Mouse (Mus musculus): ENCODE results near the gene Grk6. TPM values are rescaled to one million over a fixed set of nuclear protein-coding genes. Genes with fewer than 3 reads are reported as not detected.

The Grk6 gene
- polyA plus RNA-seq, 1 experiment, result 52.7 TPM

DNA sequence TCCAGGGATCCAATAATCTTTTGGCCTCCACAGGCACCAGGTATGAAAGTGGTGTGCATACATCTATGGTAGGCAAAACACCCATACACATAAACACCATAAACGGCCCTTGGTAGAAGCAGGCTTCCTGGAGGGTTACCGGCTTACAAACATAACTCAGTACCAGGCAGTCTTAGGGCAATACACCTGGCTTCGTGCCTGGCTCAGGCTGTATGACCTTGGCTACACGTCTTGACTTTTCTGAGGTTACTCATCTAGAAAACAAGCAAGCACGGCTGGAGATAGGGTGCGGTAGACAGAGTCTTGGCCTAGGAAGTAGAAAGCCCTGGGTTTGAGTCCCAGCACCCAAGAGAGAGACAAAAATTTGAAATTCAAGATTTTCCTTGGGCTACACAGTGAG is 51.8 kb downstream of the Grk6 start:
- Histone ChIP-seq H3K4me1 (ENCODE audit: control insufficient read depth, insufficient read depth, low read length) (peaks cover 19% of the 10 kb centered on the region; the same call in 1 of the 2 replicates), H3K4me3 (replicated peaks; ENCODE audit: insufficient read depth, low read depth, low read length) (no peak overlapping the region), H3K27ac (ENCODE audit: insufficient read depth, low read length) (no peak overlapping the region), H3K27me3 (ENCODE audit: control insufficient read depth, insufficient read depth, low read length) (no peaks in the 10 kb centered on the region)
- 81% methylated on average over 6 of the region's 6 CpGs for WGBS
- DNase-seq, result no peak
- TF ChIP-seq CTCF (IDR thresholded peaks at IDR 0.05; ENCODE audit: borderline replicate concordance, insufficient read depth, low read depth, low read length) (no peak), POLR2A (IDR thresholded peaks at IDR 0.05; ENCODE audit: borderline replicate concordance, insufficient read depth, low read length) (no peak)

DNA sequence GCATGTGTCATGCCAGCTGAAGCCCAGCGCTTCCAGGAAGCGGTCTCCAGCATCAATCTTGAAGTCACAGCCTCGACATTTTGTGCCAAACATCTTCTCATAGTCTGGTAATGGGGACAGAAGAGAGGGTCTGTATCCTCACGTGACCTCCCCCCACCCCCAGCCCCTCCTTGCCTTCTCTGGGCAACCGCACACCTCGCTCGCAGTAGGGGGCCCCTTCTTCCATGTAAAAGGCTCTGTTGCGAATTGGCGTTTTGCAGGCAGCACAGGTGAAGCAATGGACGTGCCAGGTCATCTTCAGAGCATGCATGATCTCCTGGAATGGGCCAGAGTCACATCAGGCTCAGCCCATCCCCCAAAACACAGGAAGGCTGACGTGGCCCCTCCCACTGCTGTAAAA is 54.0 kb downstream of the Grk6 start:
- Histone ChIP-seq H3K4me1 (ENCODE audit: control insufficient read depth, insufficient read depth, low read length) (peaks cover 19% of the 10 kb centered on the region; the same call in 1 of the 2 replicates), H3K27me3 (ENCODE audit: control insufficient read depth, insufficient read depth, low read length) (no peaks in the 10 kb centered on the region), H3K4me3 (replicated peaks; ENCODE audit: insufficient read depth, low read depth, low read length) (no peak overlapping the region), H3K27ac (ENCODE audit: insufficient read depth, low read length) (no peak overlapping the region)
- WGBS, result 73% methylated on average over 11 of the region's 11 CpGs
- no peak for DNase-seq
- TF ChIP-seq POLR2A (IDR thresholded peaks at IDR 0.05; ENCODE audit: borderline replicate concordance, insufficient read depth, low read length), result no peak
- no peak for TF ChIP-seq CTCF (IDR thresholded peaks at IDR 0.05; ENCODE audit: borderline replicate concordance, insufficient read depth, low read depth, low read length)

DNA sequence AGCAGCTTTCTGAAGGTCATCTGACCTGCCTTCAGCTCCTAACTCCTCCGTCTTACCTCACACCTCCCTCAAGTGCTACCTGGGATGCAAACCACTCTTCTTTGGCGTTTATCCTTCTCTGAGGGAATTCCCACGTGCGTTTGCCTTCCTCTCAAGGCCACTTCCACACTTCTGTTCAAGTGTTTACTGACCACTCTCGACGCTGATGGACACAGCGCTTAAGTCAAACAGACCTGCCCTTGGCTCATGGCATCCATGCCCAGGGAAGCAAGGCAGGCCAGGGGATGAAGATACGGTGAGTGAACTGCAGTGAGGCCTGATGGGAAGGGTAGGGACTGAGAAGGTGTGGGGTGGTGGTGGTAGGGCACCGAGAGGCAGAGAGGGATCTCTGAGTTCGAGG is 55.7 kb downstream of the Grk6 start:
- no peak overlapping the region for H3K4me3 ChIP-seq (replicated peaks; ENCODE audit: insufficient read depth, low read depth, low read length)
- H3K4me1 ChIP-seq (ENCODE audit: control insufficient read depth, insufficient read depth, low read length), result peaks cover 12% of the 10 kb centered on the region; the same call in 1 of the 2 replicates
- H3K27ac ChIP-seq (ENCODE audit: insufficient read depth, low read length), result no peak overlapping the region
- no peak for DNase-seq
- H3K27me3 ChIP-seq (ENCODE audit: control insufficient read depth, insufficient read depth, low read length), result no peaks in the 10 kb centered on the region
- TF ChIP-seq CTCF (IDR thresholded peaks at IDR 0.05; ENCODE audit: borderline replicate concordance, insufficient read depth, low read depth, low read length) (no peak), POLR2A (IDR thresholded peaks at IDR 0.05; ENCODE audit: borderline replicate concordance, insufficient read depth, low read length) (no peak)
- 93% methylated on average over 10 of the region's 10 CpGs for WGBS

DNA sequence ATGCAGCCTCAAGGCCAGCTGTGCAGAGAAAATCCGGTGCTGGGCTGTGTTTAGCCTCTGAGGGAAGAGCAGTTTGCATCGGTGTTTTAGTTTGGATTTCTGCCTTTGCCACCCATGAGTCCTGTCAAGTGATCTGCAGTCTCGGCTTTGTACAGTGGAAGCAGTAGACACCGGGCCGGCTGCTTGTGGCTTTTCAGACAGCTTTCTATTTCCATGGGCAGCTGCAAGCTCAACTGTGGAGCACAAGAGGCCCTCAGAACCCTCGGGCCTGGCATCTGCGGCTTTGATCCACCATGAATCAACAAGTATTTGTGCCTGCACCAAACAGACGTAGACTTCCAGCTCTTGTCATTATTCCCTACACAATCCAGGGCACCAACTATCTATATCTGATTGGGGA is 57.5 kb downstream of the Grk6 start:
- Histone ChIP-seq H3K27ac (ENCODE audit: insufficient read depth, low read length) (no peak overlapping the region), H3K4me3 (replicated peaks; ENCODE audit: insufficient read depth, low read depth, low read length) (no peak overlapping the region), H3K4me1 (ENCODE audit: control insufficient read depth, insufficient read depth, low read length) (peaks cover 4% of the 10 kb centered on the region; the same call in 1 of the 2 replicates), H3K27me3 (ENCODE audit: control insufficient read depth, insufficient read depth, low read length) (no peaks in the 10 kb centered on the region)
- TF ChIP-seq CTCF (IDR thresholded peaks at IDR 0.05; ENCODE audit: borderline replicate concordance, insufficient read depth, low read depth, low read length) (no peak), POLR2A (IDR thresholded peaks at IDR 0.05; ENCODE audit: borderline replicate concordance, insufficient read depth, low read length) (no peak)
- 83% methylated on average over 8 of the region's 8 CpGs for WGBS
- no peak for DNase-seq

DNA sequence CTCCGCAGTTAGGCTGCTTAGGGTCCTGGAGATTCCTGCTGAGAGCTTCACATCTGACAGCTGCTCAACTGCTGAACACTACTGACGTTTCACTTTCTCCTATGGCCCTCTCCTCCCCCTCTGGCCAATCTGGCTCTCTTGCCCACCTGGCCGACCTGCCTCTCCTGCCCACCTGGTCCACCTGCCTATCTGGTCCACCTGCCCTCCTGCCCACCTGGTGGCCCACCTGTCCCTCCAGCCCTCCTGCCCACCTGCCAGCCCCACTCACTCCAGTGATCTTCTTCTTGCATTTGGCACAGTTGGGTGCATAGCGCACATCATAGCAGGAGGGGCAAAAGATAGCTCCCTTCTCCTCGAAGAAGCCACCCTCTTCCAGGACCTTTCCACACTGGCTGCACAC is 59.5 kb downstream of the Grk6 start:
- 78% methylated on average over 5 of the region's 5 CpGs for WGBS
- no peak for DNase-seq
- TF ChIP-seq POLR2A (IDR thresholded peaks at IDR 0.05; ENCODE audit: borderline replicate concordance, insufficient read depth, low read length), result no peak
- no peak for TF ChIP-seq CTCF (IDR thresholded peaks at IDR 0.05; ENCODE audit: borderline replicate concordance, insufficient read depth, low read depth, low read length)
- no peaks in the 10 kb centered on the region for H3K27me3 ChIP-seq (ENCODE audit: control insufficient read depth, insufficient read depth, low read length)
- H3K4me3 ChIP-seq (replicated peaks; ENCODE audit: insufficient read depth, low read depth, low read length), result no peak overlapping the region
- H3K27ac ChIP-seq (ENCODE audit: insufficient read depth, low read length), result no peak overlapping the region
- H3K4me1 ChIP-seq (ENCODE audit: control insufficient read depth, insufficient read depth, low read length), result peaks cover 4% of the 10 kb centered on the region; the same call in 1 of the 2 replicates

DNA sequence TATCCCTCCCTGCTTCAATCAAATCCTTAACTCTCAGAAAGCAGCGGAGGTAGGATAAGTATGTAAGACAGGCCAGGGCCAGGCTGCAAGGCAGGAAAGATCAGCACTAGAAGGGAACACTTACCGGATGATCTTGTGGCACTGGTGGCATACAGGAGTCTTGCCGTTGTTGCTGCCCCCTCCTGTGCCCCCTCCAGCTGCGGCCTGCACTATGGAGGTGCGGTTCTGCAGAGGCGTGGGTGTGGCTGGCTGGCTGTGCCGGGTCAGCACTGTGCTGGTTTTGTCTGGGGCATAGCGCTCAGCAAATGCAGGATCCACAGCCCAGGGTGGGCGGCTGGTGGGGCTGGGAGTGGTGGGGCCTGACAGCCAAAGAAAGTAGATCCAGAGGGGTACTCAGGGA is 60.9 kb downstream of the Grk6 start:
- TF ChIP-seq CTCF (IDR thresholded peaks at IDR 0.05; ENCODE audit: borderline replicate concordance, insufficient read depth, low read depth, low read length), result no peak
- TF ChIP-seq POLR2A (IDR thresholded peaks at IDR 0.05; ENCODE audit: borderline replicate concordance, insufficient read depth, low read length), result no peak
- no peaks in the 10 kb centered on the region for H3K27me3 ChIP-seq (ENCODE audit: control insufficient read depth, insufficient read depth, low read length)
- H3K4me3 ChIP-seq (replicated peaks; ENCODE audit: insufficient read depth, low read depth, low read length), result no peak overlapping the region
- WGBS, result 97% methylated on average over 9 of the region's 9 CpGs
- H3K4me1 ChIP-seq (ENCODE audit: control insufficient read depth, insufficient read depth, low read length), result peaks cover 4% of the 10 kb centered on the region; the same call in 1 of the 2 replicates
- no peak overlapping the region for H3K27ac ChIP-seq (ENCODE audit: insufficient read depth, low read length)
- DNase-seq, result no peak

DNA sequence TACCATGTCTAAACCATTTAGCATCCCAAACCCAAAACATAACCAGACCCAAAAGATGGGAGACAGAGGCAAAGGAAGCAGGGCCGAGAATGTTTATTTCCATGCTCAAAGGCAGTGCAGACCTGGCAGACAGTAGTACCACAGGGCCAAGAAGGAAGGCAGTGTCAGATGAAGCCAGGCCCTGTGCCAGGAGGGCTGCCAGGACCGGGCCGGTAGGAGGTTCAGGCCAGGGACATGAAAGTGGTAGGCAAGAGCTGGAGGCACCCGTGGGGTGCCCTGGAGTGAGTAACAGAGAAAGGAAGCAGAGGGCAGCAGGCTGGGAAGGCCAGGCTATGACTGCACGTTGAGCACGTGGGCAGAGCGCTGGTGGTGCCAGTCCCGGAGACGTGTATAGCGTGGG is 61.8 kb downstream of the Grk6 start:
- WGBS, result 15% methylated on average over 10 of the region's 10 CpGs
- TF ChIP-seq CTCF (IDR thresholded peaks at IDR 0.05; ENCODE audit: borderline replicate concordance, insufficient read depth, low read depth, low read length) (no peak), POLR2A (IDR thresholded peaks at IDR 0.05; ENCODE audit: borderline replicate concordance, insufficient read depth, low read length) (no peak)
- no peak overlapping the region for H3K27ac ChIP-seq (ENCODE audit: insufficient read depth, low read length)

DNA sequence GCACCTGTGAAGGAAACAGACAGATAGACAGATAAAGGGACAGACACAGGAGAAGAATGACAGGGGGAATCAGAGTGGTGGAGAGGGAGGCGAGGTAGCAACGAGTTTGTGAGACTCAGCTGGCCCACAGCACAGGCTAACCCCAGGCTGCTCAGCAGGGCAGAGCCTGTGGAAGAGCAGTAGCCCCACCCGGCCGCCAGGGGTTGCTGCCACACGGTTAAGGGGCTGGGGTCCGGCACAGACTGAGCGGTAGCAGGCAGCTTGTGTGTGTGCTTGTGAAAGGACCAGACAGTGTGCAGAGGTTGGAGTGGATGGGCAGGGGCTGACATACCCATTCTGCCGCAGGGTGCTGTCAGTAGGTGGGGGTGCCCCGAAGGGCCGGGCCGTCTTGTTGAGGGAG is 63.0 kb downstream of the Grk6 start:
- TF ChIP-seq POLR2A (IDR thresholded peaks at IDR 0.05; ENCODE audit: borderline replicate concordance, insufficient read depth, low read length), result no peak
- no peak for TF ChIP-seq CTCF (IDR thresholded peaks at IDR 0.05; ENCODE audit: borderline replicate concordance, insufficient read depth, low read depth, low read length)
- no peaks in the 10 kb centered on the region for H3K27me3 ChIP-seq (ENCODE audit: control insufficient read depth, insufficient read depth, low read length)
- no peak overlapping the region for H3K4me3 ChIP-seq (replicated peaks; ENCODE audit: insufficient read depth, low read depth, low read length)
- 75% methylated on average over 11 of the region's 11 CpGs for WGBS
- H3K4me1 ChIP-seq (ENCODE audit: control insufficient read depth, insufficient read depth, low read length), result peaks cover 9% of the 10 kb centered on the region
- no peak overlapping the region for H3K27ac ChIP-seq (ENCODE audit: insufficient read depth, low read length)
- no peak for DNase-seq

More for the DNA sequence above, 61.8 kb downstream of the Grk6 start:
- peaks cover 4% of the 10 kb centered on the region; the same call in 1 of the 2 replicates for H3K4me1 ChIP-seq (ENCODE audit: control insufficient read depth, insufficient read depth, low read length)
- no peaks in the 10 kb centered on the region for H3K27me3 ChIP-seq (ENCODE audit: control insufficient read depth, insufficient read depth, low read length)
- DNase-seq, result peak; percentile 32 to 67
- no peak overlapping the region for H3K4me3 ChIP-seq (replicated peaks; ENCODE audit: insufficient read depth, low read depth, low read length)

All from cerebellum, adult 2 months (tissue).